Mouse (Mus musculus) monocyte, adult 59 days (primary cell): ENCODE measurements around the gene Pspn. TPM values are rescaled to one million over a fixed set of nuclear protein-coding genes. Genes with fewer than 3 reads are reported as not detected.

Experiments
- total RNA-seq, 2 experiments: library from RNA; stranded (reverse); gene quantifications; one replicate each; pipeline ENCODE4 v1.2.4; 2023

The Pspn gene
- total RNA-seq: 1 to 10 TPM in 1 of 2 experiments, not detected in 1; 1.6 TPM

GRCm38 (mm10) chr17:56999968-57000609 is at the start of gene Pspn:
Pspn (minus strand) TSS chr17:57000018.

GRCm38 (mm10) chr17:57041554-57041953 is 41.7 kb upstream of the Pspn start, which contains the start of gene Slc25a41:
Slc25a41 (minus strand) TSS chr17:57041654.

GRCm38 (mm10) chr17:57030931-57031660 is 31.3 kb upstream of the Pspn start, which contains the start of gene Khsrp:
Khsrp (minus strand) TSS chr17:57031522.

GRCm38 (mm10) chr17:57011236-57012141 is 11.7 kb upstream of the Pspn start, which contains the start of the genes Gtf2f1 and Gm17949:
Gtf2f1 (minus strand) TSS chr17:57011288.
Gm17949 (plus strand) TSS chr17:57011469.

GRCm38 (mm10) chr17:56997029-56997667 is 2.7 kb downstream of the Pspn start, which contains the start of gene Alkbh7:
Alkbh7 (plus strand) TSS chr17:56997339.

GRCm38 (mm10) chr17:56990115-56990746 is 9.6 kb downstream of the Pspn start, which contains the start of gene Clpp:
Clpp (plus strand) TSS chr17:56990305.

GRCm38 (mm10) chr17:56982013-56982412 is 17.8 kb downstream of the Pspn start, which contains the start of gene Acer1:
Acer1 (minus strand) TSS chr17:56982126.

Other genes with a start within 250 kb of the Pspn start
- gene Nrtn, start 242.5 kb downstream of the Pspn start, total RNA-seq: not detected
- 10 to 100 TPM; 47.3 to 49.5 TPM for gene Dus3l, start 235.3 kb downstream of the Pspn start, total RNA-seq
- under 1 TPM; 0.42 to 0.70 TPM for gene Prr22, start 229.8 kb downstream of the Pspn start, total RNA-seq
- gene Rfx2, start 169.0 kb downstream of the Pspn start, total RNA-seq: 10 to 100 TPM; 71.8 to 73.4 TPM
- gene Acsbg2, start 125.6 kb downstream of the Pspn start, total RNA-seq: not detected
- gene 1700061G19Rik, start 124.5 kb downstream of the Pspn start, total RNA-seq: under 1 TPM in 1 of 2 experiments, not detected in 1; 0.24 TPM
- 10 to 100 TPM; 27.3 to 28.0 TPM for gene Mllt1, start 64.6 kb downstream of the Pspn start, total RNA-seq
- not detected for gene Acer1, start 17.9 kb downstream of the Pspn start, total RNA-seq
- gene Clpp, start 9.7 kb downstream of the Pspn start, total RNA-seq: 10 to 100 TPM; 12.6 to 19.9 TPM
- 10 to 100 TPM; 11.1 to 12.4 TPM for gene Alkbh7, start 2.7 kb downstream of the Pspn start, total RNA-seq
- gene Gtf2f1, start 11.3 kb upstream of the Pspn start, total RNA-seq: 10 to 100 TPM; 46.9 to 54.3 TPM
- gene Gm17949, start 11.5 kb upstream of the Pspn start, total RNA-seq: not detected
- 100 to 1,000 TPM in 1 of 2 experiments, 10 to 100 TPM in 1; 98.9 to 101 TPM for gene Khsrp, start 31.5 kb upstream of the Pspn start, total RNA-seq
- not detected for gene Slc25a41, start 41.6 kb upstream of the Pspn start, total RNA-seq
- not detected for gene Crb3, start 59.1 kb upstream of the Pspn start, total RNA-seq
- gene Slc25a23, start 59.8 kb upstream of the Pspn start, total RNA-seq: 1 to 10 TPM; 4.1 to 5.2 TPM
- gene Dennd1c, start 78.5 kb upstream of the Pspn start, total RNA-seq: 100 to 1,000 TPM; 114 to 120 TPM
- gene Tubb4a, start 87.8 kb upstream of the Pspn start, total RNA-seq: not detected
- 10 to 100 TPM; 15.9 to 16.5 TPM for gene Tnfsf9, start 105.3 kb upstream of the Pspn start, total RNA-seq
- gene Cd70, start 149.8 kb upstream of the Pspn start, total RNA-seq: not detected
- 1 to 10 TPM; 7.6 to 8.0 TPM for gene Tnfsf14, start 194.2 kb upstream of the Pspn start, total RNA-seq
- gene C3, start 228.1 kb upstream of the Pspn start, total RNA-seq: 100 to 1,000 TPM; 192 to 277 TPM
- 10 to 100 TPM; 68.4 to 72.0 TPM for gene Gpr108, start 248.4 kb upstream of the Pspn start, total RNA-seq
- gene Trip10, start 249.4 kb upstream of the Pspn start, total RNA-seq: 10 to 100 TPM; 13.1 to 15.9 TPM